Mouse (Mus musculus) layer of hippocampus, adult 9-11 months (tissue): ENCODE measurements around the gene Tmem147.
A peak's percentile ranks its signal among the peaks of the same experiment; 100 is the strongest.
"Not testable (repeated sequence)": the region's sequence is repeated elsewhere in the genome, so short reads cannot be mapped to it uniquely, and the experiment has no call there.

ENCODE experiments used
- DNase-seq: peaks from one replicate; pipeline ENCODE4 v3.0.0; 2022

The Tmem147 gene

DNA sequence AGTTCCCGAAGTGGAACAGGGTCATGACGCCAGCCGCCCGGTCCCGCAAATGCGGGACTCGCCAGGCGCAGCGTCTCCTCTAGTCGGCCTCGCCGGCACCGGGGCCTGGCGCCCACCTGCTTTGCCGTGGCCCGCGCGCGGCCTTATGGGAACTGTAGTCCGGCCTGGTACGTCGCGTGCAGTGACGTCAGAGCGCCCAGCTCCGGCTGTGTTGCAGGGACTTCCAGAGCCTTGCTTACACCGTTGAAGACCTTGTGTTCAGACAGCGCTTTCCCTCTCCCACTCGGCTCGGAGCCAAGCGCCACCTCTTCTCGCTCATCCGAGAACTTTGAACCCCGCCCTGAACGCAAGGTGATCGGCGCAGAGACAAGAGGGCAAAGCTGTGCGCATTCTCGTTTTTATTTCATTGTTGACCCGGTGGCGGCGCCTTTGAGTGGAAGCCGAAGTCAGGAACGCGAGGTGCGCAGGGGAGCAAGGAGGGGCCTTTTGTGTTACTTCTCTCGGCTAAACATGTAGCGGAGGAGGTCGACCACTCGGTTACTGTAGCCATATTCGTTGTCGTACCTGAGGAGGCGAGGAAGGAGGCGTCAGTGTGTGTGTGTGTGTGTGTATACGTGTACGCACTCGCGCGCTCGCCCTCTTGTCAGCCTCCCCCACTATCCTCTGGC, at the start of gene Tmem147:
TSS of gene Tmem147 (minus strand) at position 145 of the 668 bp plus-strand sequence.
- peak; percentile 97 for DNase-seq

DNA sequence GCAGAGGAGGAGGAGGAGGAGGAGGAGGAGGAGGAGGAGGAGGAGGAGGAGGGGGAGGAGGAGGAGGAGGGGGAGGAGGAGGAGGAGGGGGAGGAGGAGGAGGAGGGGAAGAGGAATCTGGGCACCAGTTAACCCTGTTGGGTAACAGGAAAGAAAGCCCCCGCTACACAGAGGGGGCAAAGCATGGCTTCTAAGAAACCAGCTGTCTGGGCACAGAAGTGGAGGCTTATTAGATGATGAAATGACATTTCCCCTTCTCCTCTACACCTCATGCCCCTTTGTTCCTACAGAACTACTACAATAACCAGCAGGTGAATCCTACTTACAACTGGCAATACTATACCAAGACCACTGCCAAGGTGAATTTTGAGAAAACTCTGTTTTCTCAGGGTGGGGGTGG, 48.6 kb upstream of the Tmem147 start:
- DNase-seq = no peak

DNA sequence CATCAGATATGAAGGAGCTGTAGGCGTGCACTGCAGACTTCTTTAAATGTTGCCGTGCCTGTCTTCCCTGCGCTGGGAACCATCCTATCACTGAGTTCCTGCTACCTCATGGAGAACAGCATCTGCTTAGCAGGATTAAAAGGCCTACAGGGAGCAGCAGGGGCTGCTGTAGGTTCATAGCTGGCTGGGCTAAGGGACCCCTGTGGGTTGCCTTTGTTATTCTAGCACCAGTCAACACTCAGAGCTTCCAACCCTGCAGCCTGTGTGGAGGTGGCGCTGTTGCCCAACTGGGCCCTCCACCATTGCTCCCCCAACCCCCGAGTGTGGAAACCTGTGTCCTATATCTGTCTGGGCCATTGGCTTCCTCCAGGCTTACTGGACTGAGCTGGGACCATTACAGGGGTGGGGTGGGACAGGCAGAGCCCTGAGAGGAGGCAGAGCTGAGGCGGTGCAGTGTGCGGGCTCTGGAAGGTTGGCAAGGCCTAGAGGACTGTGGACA, 47.8 kb upstream of the Tmem147 start:
- DNase-seq = no peak

DNA sequence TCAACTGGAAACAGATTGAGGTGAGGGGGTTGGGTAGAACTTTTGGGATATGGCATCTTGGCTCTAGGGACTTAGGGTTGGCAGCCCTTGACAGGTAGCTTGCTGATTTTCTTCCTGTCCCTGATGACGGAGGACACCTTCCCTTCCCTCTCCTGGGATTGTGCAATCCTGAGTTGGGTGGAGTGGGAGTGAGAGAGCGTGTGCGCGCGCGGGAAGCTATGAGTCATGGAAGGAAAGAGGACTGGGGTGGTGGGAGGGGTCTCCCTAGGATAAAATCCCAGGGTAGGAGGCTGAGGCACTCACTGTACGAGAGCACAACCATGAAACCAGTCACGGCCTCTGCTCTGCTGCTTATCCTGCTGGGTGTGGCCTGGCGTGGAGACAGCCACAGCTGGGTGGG, 46.8 kb upstream of the Tmem147 start:
- no peak for DNase-seq

DNA sequence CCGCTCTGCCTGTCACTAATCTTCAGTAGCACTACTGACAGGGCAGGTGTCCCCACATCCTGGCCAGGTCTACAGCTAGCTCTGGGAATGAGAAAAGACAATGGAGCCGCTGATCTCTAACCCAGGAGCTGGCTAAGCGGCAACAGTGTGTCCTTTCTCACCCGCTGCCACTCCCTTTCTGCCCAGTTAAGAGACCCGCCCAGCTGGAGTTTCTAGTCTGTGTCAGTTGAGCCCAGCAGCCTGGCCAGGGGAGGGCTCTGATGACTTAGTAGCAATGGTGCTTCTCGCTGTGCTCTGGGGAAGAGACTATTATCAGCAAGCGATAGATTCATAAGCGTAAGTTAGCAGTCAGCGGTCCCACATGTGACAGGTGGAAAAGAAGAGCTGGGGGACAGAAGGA, 39.9 kb upstream of the Tmem147 start:
- DNase-seq = no peak

DNA sequence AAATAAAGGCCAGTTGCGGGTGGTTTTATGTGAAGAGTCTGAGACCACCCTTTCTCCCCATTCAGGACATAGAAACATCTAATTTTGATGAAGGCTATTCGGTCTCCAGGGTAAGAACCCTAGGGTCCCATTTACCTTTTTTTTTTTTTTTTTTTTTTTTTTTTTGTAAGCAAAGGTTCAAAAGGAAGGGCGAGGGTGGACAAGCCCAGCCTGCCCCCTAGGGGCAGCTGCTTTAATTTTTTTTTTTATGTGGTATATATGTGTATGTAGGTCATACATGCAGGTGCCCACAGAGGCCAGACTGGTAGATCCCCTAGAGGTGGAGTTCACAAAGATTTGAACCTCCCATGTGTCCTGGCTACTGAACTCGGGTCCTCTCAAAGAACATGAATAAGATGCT, 37.1 kb upstream of the Tmem147 start:
- DNase-seq = no peak

DNA sequence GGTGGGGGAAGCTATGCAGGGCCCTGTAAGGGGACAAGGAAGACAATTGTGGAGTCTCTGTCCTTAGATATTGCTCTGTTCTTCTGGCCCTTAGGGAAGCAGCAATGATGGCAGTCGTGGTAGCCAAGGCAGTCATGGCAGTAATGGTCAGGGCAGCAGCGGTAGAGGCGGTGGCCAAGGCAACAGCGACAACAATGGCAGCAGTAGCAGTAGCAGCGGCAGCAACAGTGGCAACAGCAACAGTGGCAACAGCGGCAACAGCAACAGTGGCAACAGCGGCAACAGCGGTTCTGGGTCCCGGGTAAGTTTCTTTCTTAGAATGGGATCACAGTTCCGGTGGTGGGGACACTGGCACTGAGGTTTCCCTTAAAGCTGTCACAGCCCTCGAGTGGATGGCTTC, 35.8 kb upstream of the Tmem147 start:
- no peak for DNase-seq

DNA sequence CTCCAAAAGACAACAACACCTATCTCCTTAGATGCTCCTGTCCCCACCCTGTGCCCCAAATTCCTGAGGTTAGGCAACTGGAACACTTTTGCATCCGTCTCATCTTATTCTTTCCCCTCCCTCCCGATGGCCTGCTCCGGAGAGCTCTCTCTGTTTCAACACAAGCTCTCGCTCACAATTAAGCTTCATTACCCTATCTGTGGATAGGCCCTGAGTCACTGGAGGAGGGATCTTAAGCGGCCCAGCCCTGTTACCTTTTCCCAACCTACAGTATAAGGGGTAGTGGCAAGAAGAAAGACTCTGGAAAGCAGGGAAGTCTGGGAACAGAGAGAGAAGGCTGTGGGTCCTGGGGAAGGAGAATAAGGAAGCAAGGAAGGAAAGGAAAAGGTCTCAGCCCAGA, 34.1 kb upstream of the Tmem147 start, which contains the start of gene Dmkn:
TSS of gene Dmkn (plus strand) at position 301 of the 400 bp plus-strand sequence.
- no peak for DNase-seq

DNA sequence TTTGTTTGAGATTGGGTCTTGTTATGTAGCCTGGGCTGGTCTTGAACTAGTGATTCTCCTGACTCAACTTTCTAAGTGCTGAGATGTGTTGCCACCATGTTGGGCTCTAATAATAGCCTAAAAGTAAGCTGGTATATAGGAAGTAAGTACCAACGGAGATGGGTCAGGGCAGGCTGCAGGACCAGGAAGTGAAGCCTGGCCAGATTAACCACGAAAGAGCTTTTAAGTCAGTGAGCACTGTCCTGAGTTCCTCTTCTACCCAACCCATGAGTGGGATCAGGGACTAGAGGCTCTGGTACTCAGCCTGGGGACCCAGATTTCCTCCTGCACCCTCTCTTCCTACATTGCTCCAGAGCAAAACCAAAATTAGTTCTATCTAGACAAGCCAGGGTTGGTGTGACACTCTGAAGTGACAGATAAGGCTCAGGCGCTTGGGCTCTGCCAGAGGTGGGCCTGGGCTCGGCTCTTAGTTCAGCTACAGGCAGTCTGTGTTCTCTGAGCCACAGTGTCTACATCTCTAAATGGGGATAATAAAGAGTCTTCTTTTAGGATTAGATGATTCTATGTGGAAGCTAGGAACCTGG, 32.5 kb upstream of the Tmem147 start:
- DNase-seq = no peak

DNA sequence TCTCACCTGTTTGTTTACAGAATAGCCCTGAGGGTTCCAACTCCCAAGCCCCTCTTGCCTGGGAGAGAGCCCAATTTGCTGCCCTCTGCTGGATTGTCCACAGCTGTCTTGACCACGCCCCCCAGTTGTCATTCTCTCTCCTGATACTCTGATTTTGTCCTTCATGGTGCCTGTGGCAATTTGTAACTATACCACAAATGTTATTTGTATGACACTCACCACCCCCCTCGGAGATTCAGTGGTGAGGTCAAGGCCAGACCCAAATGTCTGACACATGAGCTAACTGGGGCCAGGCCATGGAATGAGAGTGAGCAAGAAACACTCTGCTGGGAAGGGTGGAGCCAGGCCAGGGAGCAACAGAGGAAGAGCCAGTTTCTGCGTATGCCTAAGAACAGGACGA, 29.5 kb upstream of the Tmem147 start:
- no peak for DNase-seq

DNA sequence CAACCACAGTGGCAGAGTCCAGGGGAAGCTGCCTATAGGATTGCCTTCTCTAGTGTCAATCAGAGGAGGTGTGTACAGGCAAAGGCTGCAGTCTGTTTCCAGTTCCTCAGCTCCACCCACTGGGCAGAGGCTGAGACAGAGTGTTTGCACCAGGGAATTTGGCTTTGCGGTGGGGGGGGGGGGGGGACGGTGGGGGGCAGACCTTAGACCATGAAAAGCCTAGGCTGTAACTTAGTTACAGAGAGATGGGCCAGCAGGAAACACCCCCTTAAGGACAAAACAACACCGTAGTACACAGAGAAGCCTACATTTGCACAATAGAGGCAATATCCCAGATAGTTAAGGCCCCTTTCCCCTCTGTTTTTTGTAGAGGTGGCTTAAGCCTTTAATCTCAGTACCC, 27.7 kb upstream of the Tmem147 start:
- no peak for DNase-seq

DNA sequence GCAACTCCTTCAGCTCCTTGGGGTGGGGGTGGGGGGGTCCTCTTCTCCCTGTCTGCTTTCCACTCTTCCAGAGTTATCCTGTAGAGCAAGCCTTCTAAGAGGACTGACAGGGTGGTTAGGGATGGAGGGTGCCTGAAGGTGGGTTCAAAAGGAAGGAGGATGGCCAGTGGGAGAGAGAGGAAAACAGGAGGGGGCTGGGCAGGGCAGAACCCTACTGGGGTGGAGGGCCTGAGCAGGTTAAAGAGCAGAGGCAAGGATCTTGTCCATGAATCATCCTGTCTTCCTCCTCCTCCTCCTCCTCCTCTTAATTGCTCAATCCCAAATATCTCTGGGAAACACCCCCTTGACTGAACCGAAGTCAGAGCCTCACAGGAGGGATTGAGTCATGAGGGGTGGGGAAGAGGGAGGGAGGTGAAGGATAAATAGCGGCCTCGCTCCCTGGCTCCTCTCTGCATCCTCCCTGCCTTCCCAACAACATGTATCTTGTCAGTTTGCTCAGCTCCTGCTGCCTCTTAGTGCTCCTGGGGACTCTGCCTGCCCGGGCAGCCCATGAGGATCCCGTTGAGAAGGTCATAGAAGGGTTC, 21.8 kb upstream of the Tmem147 start, which contains the start of gene Sbsn:
TSS of gene Sbsn (plus strand) at position 386 of the 584 bp plus-strand sequence.
- DNase-seq = no peak

DNA sequence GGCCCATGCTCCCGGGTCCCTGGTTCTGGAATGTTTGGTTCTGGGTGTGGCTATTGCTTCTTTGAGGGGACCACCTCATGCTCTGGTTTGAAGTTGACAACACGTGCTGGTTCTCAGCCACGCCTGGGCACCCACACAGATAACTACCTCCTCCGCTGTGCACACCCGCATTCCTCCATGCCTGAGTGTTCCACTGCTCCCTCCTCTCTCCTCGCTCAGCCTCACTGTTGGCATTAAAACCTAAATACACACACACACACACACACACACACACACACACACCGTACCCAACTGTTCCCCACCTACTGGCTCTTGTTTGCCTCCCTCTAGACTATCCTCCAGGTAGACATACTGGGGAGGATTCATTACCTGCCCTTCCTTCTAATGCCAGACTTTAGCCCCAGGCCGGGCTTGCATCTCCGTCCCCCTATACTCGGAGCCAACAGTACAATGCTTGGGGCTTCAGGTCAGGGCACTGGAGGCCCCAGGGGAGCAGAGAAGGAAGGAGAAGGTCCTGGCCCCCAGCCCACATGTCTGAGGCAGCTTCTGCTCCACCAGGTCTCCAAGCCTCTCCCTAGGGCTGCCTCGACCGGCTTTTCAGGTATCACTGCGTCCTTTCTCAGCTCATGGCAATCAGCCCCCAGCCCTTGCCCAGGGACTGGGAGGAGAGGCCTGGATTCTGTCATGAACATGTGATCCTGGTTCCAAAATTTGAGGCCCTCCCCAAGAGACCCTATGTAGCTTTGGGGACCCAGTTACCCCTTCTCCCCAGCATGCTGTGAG, 20.7 kb upstream of the Tmem147 start:
- DNase-seq = no peak

DNA sequence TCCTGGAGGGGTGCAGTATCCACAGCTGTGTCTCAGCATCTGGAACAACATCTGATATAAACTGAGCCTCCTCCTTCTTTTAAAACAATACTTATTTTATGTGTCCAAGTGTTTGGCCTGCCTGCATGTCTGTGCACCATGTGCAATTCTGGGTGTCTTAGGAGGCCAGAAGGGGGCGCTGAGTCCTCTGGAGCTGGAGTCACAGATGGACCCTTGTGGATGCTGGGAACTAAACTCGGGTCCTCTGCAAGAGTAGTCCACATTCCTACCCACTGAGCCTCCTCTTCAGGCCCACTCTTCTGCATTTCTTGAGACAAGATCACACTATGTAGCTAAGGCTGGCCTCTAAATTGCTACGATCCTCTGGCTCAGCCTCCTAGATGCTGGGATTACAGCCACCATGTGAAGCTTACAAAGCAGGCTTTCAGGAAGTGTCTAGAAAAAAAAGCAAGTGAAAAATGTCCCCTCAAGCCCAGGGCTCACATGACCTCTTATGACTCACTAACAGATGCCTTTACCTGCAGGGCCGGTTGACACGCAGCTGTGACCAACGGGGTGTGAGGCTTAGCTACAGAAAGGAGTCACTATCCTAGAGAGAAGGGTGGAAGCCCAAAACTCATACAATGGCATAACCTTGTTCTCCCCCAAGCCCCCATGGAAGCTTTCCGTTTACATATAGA, 18.3 kb upstream of the Tmem147 start:
- no peak for DNase-seq

DNA sequence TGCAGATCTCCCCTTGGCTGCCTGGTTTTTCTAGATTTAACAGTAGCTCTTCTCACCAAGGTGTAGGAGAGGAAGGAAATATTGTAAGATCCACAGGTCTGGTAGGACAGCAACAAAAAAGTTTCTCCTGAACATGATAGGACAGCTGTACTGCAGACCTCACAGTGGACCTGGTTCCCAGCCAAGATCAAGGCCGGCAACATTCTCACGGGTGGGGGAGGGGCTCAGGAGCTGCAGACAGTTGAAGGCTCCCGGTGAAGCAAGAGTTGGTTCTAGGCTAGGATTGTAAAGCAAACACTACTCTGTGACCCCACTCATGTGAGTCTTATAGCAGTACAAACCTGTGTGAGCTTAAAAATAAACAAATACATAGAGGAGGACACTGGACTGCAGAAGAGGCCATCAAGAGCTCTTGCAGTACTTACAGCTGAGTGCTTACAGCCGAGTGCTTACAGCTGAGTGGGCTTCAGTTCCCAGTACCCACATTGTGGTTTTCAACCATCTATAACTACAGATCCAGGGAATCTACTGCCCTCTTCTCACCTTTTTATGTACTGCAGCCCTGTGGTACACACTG, 14.8 kb upstream of the Tmem147 start:
- DNase-seq = no peak

DNA sequence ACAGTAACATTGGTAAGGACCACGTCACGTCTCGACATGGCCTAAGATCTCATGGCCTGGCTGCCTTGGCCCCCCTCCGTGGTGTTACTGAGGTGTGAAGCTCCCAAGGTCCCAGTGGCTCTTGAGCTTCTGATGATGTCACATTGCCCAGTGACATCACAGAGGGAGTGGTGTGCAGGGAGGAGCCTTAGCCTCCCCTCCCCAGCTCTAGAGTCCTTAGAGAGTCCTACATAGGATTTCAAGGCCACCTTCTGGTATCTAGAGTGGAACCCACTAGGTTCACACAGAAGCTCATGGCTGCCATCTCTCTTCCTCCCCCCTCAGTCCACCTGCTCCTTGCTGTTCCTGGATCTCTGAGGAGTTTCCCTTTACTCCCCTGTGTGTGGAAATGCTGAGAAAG, 14.3 kb upstream of the Tmem147 start, which contains the start of gene Gapdhs:
TSS of gene Gapdhs (minus strand) at position 65 of the 400 bp plus-strand sequence.
- DNase-seq = not testable (repeated sequence)

DNA sequence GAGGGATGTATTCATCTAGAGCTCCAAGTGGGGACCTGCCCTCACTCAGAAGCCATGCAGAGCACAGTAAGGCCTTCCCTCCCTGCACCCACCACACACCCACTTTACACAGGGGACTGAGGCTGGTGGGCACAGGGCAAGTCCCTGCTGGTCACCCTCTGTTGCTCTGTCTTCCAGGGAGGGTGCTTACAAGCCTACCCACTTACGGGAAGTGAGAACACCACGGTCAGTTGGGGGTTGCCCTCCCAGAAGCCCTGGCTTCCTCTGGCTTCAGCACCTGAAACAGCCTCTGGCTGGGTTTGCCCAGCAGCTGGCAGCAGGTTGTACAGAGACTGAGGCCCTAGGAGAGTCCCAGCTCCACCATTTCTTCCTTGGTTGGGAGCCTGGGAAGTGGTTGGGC, 13.2 kb upstream of the Tmem147 start:
- DNase-seq = not testable (repeated sequence)

DNA sequence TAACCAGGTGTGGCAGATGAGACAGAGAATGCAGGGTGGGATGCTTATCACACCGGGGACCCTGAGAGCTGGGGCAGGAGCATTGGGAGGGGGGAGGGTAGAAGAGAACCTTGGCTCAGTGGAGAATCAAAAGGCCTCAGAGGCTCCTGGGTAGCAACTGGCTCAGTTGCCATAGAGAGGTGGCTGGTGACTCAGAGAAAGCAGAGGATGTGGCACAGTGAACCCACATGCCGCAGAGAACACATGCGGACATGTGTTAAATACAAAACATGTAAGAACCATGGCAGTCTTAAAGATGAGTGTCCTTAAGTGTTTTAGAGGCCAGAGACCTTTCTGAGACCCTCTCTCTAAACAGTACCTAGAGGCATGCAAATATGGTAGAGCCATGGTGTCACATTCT, 6.9 kb upstream of the Tmem147 start:
- DNase-seq = peak; percentile 42

DNA sequence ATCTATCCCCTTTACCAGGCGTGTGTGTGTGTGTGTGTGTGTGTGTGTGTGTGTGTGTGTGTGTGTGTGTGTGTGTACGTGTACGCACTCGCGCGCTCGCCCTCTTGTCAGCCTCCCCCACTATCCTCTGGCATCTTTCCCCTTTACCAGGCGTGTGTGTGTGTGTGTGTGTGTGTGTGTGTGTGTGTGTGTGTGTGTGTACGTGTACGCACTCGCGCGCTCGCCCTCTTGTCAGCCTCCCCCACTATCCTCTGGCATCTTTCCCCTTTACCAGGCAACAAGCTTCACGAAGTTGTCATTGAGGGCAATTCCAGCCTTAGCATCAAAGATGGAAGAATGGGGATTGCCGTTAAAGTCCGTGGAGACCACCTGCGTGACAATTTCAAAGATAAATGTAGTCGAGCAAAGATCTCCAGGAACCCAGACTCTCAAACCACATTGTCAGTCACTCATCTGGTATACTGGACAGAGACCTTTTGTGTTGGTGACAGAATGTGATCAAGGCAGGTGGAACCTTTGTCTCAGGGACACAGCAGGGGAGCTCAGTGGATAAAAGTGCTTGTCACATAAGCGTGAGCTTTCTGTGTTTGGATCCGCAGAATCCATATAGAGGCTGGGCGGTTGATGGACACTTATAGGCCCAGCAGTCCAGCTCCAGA, 853 bp upstream of the Tmem147 start:
- DNase-seq = not testable (repeated sequence)

DNA sequence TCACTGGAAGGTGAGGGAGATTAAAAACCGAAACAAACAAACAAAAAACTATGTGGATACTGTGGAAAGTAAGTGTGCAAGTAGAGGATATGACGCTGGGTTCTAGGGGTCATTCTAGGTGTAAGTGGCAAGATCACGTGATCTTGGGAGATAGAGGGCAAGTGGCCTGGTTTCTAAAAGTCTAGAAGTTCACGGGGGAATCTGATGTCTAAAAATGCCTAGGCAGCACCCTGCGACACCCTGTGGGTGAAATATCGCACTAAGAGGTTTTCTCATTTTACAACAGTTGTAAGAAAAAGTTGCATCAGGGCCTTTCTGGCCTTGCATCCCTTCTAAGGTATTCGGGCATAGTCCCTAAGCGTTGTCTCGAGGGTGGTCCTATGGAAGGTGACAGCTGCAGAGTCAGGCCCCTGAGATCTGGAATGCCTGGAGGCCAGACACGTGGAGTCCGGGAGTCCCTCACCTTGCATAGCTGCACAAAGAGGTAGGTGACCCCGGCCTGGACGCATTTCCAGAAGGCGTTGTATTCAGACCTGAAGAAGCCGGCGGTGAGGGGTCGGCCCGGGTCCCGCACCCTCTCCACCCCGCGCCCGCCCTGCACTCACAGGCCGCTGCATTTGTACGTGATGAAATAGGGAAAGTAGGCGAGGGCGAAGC, 473 bp downstream of the Tmem147 start:
- DNase-seq = no peak

DNA sequence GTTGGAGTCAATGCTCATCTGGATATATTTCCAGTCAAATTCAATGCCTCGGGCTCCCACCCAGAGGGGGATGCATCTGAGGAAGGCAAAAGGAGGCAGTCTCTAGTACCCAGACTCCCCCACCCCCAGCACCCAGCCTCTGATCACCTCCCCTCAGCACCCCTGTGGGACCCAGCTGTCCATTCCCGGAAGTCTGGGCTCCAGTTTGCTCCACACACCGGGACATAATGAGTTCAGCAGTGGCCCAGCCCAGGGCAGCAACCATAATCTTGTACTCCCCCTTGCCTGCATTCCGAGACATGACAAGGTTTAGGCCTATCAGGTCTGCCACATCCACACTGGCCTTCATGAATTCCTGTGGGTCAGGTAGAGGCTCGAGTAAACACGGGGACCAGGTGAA, 1.1 kb downstream of the Tmem147 start:
- DNase-seq = no peak
